Mouse (Mus musculus) c-Kit-positive CD71-positive TER-119-negative erythroid progenitor cells, embryonic 14.5 days (primary cell): ENCODE results near the gene C530008M17Rik.

ENCODE experiments used
- DNase-seq: peaks from one replicate; pipeline ENCODE4 v3.0.0-alpha.2; 2013; ENCODE audit warnings: low read depth

C530008M17Rik gene

GRCm38 (mm10) chr5:76656212-76656611 is at the start of gene C530008M17Rik:
C530008M17Rik (plus strand) TSS chr5:76656512.
- DNase-seq = no peak

DNA sequence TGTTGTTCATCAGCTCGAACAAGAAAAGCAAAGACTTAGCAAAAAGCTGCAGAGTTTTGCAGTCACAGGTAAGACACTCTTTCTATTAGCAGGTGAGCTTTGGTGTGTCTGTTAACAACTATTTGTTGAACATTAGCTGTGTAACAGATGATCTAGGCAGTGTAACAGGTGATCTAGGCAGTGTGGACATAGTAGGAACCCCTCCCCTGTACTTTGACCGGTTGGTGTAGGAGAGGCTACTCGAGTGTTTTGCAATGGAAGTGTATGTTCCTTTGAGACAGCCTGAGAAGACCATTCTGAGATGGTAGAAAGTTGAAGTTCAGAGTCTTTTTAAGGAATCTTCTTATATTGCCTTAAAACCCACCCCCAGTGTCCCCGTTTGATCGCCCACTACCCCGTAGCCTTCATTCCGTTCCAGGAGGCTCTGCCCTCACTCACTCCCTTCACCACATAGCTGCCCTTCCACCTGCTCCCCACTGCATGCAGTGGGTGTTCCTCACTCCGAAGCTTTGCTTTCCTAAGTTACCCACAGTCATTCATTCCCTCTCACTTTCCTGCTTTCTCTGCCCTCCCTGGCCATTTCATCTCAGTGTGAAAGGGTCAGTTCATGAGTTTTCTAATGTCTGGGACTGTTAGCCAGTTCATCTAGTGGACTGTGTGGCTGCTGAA is 46.5 kb upstream of the C530008M17Rik start:
- DNase-seq = no peak

GRCm38 (mm10) chr5:76612867-76613499 is 43.3 kb upstream of the C530008M17Rik start:
- DNase-seq = no peak

DNA sequence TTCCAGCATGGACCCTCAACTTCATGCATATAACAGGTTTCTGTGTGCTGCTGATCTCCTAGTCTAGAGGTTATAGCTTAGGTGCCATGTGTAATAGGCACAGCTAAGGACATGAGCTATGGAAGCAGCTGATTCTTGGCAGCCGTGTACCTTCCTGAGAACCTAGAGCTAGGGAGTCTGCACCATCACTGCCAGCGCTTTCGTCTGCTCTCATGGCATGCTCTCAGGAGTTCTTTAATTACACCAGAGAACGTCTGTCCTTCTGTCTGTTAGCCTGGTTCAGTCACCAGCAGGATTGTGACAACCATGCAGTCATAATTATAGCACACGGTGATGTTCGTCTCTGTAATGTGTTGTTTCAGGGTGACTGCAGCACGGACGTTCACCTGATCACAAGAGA is 41.0 kb upstream of the C530008M17Rik start:
- DNase-seq = no peak

DNA sequence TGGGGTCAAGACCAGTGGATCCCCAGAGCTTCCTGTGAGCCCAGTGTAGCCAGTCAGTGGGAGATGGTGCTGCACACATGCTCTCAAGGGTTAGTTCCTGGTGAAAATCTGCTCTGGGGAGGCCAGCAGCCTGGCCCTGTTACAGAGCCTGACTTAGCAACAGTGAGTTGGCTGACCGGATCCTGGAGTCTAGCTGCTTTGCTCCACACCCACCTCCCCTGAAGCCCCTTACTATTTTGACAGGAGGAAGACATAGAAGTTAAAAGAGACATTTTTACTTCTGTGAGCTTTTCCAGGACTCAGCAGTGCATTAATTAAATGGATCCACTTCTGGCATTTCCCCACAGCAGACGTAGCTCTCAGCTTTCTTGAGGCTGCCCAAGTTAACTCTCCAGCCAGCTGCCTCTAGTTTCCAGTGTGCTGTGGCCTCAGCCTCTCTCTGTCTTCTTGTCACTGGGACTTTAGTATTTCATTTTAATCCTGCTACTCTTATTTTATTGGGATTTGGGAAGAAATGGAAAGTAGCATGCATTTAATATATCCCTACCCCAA is 40.0 kb upstream of the C530008M17Rik start:
- DNase-seq = no peak

DNA sequence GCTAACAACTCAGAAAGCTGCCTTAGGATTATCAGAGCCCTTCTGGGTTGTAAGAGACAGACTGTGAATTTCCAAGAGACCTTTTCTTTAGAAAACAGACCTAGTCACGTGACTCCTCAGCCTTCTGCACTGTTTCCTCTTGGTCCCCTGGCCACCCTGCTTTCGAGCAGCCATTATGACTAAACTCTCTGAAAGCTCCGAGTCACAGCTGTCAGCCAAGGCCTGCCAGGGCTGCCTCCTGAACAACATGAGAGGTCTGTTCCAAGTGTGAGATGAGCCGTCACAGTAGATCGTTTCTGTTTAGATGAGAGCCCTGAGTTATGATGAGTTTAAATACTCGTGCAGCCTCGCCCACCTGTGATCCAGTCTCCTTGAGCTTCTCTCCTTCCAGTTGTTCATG is 37.6 kb upstream of the C530008M17Rik start:
- no peak for DNase-seq

DNA sequence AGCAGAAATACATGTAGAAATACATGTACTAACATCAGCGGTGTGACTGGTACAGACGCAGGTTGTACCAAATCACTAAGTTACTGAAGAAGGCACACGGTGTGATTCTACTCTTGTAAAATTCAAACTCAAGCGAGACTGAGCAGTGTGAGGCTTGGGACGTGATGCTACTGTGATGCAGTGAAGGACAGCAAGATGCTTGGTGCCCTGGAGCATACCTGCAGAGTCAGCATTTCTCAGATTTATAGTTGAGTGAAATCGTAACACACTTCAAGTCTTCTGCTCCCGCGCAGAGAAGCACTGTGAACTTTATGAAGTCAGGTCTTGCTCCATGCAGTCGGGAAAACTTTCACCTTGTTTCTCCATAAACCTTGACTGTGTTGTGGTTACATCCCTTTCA is 32.6 kb upstream of the C530008M17Rik start:
- no peak for DNase-seq

DNA sequence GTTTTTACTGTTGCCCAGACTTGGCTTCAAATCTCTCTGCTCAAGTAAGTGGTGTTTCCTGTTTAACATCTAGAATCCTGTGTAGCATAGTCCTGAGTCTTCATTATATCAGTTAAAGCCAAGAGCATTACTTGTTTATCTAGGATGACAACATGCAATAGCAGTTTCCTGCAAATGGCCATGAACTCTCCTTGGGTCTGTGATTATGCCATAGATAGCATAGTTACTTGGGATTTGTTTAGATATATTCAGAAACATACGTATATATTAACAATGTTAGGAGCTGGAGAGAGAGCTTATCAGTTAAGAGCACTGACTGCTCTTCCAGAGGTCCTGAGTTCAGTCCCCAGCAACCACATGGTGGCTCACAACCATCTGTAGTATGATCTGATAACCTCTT is 28.5 kb upstream of the C530008M17Rik start:
- DNase-seq = peak; percentile 31

GRCm38 (mm10) chr5:76634012-76634411 is 22.3 kb upstream of the C530008M17Rik start:
- DNase-seq = no peak

- DNase-seq = no peak
These were observed 20.7 kb upstream of the C530008M17Rik start for GRCm38 (mm10) chr5:76635592-76635991.

GRCm38 (mm10) chr5:76642076-76642475 is 14.2 kb upstream of the C530008M17Rik start:
- DNase-seq = no peak

DNA sequence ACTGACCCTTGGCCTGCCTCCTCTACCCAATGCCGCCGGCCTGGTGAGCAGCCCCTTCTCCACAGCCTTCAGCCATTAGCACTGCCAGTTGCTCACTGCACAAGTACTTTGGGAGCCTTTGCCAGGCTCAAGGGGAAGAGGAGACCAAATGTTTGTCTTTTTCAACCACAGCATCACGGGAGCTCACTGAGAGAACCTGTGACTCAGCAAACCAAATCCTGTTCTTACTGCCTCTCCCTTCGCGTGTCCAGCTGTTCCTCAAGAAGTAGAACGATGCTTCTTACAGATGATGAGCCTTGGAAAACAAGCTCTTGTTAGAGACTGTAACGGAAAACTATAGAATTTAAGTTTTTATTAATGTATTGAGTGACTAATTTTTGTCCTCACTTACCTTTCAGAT is 12.1 kb upstream of the C530008M17Rik start:
- DNase-seq = no peak

DNA sequence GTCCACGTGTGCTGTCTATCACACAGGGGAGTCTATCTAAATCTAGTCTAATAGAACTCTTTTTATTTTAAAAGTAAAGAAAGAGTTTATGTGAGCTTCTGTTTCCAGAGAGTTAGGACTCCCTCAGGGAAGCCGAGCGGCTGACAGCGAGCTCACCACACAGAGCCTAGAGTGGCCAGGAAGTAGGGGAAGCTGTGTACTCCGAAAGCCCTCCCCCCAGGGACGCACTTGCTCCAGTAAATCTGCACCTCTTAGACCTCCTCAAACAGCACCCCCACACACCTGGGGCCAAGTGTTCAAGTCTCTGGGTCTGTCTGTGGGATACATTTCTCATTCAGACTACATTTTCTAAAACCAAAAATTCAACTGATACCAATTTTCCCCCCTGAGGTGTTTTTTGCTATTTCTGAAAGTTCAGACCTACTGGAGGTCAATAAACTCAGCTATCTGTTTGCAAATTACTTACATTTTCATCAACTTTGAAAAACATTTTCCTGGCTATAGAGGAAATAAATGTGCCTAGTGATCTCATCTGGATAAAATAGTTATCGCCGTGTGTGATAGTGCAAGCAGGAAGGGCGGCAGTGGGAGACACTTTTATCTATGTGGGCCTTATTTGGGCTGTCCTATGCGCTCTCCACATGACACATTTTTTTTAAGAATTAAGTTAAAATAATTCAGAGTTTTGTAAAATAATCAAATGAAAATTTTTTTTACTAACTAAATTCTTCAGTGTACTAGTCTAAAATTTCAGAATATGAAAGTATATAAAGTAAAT is 11.0 kb upstream of the C530008M17Rik start:
- DNase-seq = no peak

- no peak for DNase-seq
These were observed 6.4 kb upstream of the C530008M17Rik start for GRCm38 (mm10) chr5:76649897-76650296.

DNA sequence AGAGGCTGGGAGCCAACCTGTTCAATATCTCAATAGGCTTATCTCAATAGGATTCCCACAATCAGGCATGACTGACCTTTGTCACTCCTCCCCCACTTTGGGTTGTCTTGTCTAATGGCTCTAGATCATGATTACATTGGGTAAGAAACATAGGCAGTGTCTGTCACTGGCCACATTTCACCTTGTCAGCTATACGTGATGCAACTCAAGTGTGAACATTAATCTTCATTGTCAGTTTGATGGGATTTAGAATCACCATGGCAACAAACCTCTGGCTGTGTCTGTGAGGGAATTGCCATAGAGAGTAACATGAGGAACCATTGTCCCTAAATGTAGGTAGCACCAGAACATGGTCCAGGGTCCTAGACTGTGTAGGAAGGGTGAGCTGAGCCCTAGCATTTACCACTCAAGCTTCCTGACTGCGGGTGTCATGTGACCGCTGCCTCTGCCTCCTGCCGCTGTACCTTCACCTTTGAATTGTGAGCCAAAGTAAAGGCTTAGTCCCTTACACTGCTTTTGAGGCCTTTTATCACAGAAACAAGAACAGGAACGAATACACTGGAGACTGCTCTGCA is 5.1 kb upstream of the C530008M17Rik start:
- DNase-seq = no peak

- peak; percentile 37 for DNase-seq
These were observed 1.2 kb downstream of the C530008M17Rik start for GRCm38 (mm10) chr5:76657245-76658083.

DNA sequence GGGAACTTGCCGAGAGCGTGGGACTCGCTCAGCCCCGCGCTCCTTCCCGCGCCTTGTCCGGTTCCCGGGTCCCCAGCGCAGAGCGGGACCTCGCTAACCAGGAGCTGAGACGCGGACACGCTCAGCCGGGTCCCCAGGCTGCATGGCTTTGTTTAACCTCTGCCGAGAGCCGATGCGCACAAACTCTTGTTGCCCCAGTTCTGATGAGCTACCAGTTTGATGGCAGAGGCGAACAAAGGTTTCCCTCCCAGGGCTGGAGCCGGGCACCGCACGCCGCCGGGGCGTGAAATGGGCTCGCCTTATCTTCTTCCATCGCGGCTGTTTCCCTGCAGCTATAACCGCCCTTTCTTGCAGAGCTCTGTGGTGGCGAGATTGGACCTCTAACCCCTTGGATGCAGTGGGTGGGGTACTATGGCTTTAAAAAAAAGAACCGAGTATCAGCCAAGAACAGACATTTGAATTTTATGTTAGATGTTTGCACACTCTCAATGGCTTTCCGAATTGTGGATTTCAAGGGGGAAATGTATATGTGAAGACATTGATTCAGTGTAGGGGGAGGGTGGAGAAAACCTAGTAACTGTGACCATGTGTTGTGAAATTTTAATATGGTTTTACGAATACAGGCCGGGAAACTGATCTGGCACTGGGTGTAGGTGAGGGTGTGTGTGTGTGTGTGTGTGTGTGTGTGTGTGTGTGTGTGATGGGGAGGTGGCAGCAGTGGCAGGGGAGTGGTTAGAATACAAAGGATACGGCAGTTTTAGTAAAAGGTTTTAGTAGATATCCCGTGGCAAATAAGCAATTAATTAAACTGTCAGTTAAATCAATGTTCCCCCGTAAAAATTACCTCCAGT is 2.0 kb downstream of the C530008M17Rik start:
- peak; percentile 83 for DNase-seq

DNA sequence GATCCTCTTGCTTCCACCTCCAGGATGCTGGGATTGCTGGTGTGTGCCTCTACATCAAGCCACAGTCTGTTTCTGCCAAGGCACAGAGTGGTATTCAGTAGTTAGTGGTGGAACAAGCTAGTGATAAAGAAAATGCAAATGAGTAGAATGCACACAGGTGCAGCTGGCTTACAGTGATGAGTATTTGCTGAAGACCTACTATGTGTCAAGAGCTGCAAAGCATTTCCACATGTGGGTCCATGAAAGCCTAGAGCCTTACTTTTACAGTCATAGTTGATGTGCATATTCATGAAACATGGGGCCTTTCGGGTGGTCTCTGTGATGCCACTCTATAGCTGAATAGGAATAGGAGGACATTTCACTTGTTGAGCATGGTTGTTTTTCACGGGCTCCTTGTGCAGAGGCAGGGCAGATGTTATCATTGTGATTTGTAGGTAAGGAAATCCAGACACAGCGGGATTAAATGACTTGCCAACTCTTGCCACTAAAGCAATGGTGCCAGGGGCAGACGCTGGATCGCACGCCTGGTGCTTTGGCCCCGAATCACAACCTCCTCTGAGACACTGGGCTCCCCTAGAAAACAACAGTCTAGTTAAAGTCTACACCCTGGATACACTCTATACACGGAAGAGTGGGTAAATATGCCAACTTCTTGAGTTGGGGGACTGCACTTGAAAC is 3.8 kb downstream of the C530008M17Rik start:
- no peak for DNase-seq

DNA sequence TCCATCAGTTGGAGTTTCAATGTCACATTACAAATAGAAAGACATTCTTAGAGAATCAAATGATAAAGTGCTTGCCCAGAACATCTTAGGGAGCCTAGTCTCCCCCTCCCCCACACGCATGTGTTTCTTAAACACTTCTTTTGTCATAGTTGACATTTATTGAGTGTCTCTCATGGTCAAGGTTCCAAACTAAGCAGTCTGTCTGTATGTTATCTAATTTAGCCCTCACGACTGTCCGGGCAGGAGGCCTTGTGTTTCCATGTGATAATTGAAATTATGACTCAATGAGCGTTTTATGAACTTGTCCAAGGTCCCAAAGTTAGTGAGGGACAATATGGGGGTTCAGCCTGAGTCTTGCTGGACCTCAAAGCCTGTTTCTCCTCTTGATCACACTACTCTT is 5.0 kb downstream of the C530008M17Rik start:
- DNase-seq = no peak

DNA sequence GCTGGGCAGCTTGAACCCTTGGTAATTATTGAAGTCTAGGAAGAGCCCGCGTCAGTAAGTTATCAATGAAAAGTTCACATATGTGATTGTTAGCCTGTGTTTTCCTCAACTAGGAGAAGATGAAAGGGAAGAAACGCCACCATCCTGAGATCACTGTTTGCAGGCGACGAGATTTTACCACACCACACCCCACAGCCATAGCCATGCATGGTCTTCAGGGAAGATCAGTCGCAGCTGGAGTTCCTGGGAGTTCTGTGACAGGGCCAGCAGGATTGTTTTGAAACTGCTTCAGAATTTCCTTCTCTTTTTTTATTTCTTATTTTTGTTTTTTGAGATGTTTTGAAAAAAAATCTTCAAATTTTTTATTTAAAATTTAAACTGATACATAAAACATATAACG is 8.6 kb downstream of the C530008M17Rik start:
- DNase-seq = no peak
